Mouse (Mus musculus) ovary, adult 18-20 months (tissue): ENCODE data around the gene Pafah1b2.

ENCODE experiments used
- DNase-seq: peaks from one replicate; pipeline ENCODE4 v3.0.0; 2022; ENCODE audit warnings: low spot score, mixed read lengths

Pafah1b2 gene

GRCm38 (mm10) chr9:46026058-46026849 lies 13.8 kb upstream of the Pafah1b2 start:
- no peak for DNase-seq

- DNase-seq, result no peak
Measured at GRCm38 (mm10) chr9:46023591-46023990, 11.1 kb upstream of the Pafah1b2 start.

- no peak for DNase-seq
Measured at GRCm38 (mm10) chr9:46019975-46020374, 7.5 kb upstream of the Pafah1b2 start.

- no peak for DNase-seq
Measured at GRCm38 (mm10) chr9:46018316-46018715, 5.8 kb upstream of the Pafah1b2 start.

- no peak for DNase-seq
Measured at GRCm38 (mm10) chr9:46016417-46016816, 3.9 kb upstream of the Pafah1b2 start.

GRCm38 (mm10) chr9:46015831-46016230 lies 3.3 kb upstream of the Pafah1b2 start:
- DNase-seq, result no peak

GRCm38 (mm10) chr9:46015081-46015551 lies 2.6 kb upstream of the Pafah1b2 start:
- peak; percentile 59 for DNase-seq

- DNase-seq, result no peak
Measured at GRCm38 (mm10) chr9:46014251-46014681, 1.8 kb upstream of the Pafah1b2 start.

- no peak for DNase-seq
Measured at GRCm38 (mm10) chr9:46013616-46014015, 1.1 kb upstream of the Pafah1b2 start.

- DNase-seq, result peak; percentile 31
Measured at GRCm38 (mm10) chr9:46013009-46013586, 608 bp upstream of the Pafah1b2 start.

- DNase-seq, result no peak
Measured at GRCm38 (mm10) chr9:46011094-46011970, 1.2 kb downstream of the Pafah1b2 start.

- DNase-seq, result no peak
Measured at GRCm38 (mm10) chr9:46009669-46009983, 2.9 kb downstream of the Pafah1b2 start.

GRCm38 (mm10) chr9:46008931-46009668 lies 3.4 kb downstream of the Pafah1b2 start:
- no peak for DNase-seq

- DNase-seq, result no peak
Measured at GRCm38 (mm10) chr9:46006224-46006623, 6.3 kb downstream of the Pafah1b2 start.

- no peak for DNase-seq
Measured at GRCm38 (mm10) chr9:46004529-46004928, 8.0 kb downstream of the Pafah1b2 start.

GRCm38 (mm10) chr9:46003729-46004128 lies 8.8 kb downstream of the Pafah1b2 start:
- DNase-seq, result no peak

- DNase-seq, result no peak
Measured at GRCm38 (mm10) chr9:45999009-45999408, 13.5 kb downstream of the Pafah1b2 start.

GRCm38 (mm10) chr9:45985229-45985567 lies 27.3 kb downstream of the Pafah1b2 start:
- peak; percentile 31 for DNase-seq

GRCm38 (mm10) chr9:45984409-45985228 lies 27.9 kb downstream of the Pafah1b2 start:
- peak; percentile 83 for DNase-seq

- DNase-seq, result no peak
Measured at GRCm38 (mm10) chr9:45983676-45984408, 28.6 kb downstream of the Pafah1b2 start.
